Mouse (Mus musculus) limb, embryonic 12.5 days (tissue): ENCODE measurements around the gene Traf7. TPM values are rescaled to one million over a fixed set of nuclear protein-coding genes. Genes with fewer than 3 reads are reported as not detected.
A peak's percentile ranks its signal among the peaks of the same experiment; 100 is the strongest.

Source experiments
- ATAC-seq: fragments of 200-750 bp; cut with Nextera tagmentation; 2 replicates; pipeline ENCODE4 v1.8.0; 2017; ENCODE audit warnings: low read depth, moderate TSS enrichment; ENCODE audit not compliant: insufficient number of reproducible peaks, insufficient read depth, low FRiP score, low TSS enrichment
- H3K27ac ChIP-seq: fragments of 300-500 bp; sonication (generic); 2 replicates; pipeline ENCODE4 v1.5.1; 2016; ENCODE audit warnings: mild to moderate bottlenecking, moderate library complexity
- H3K27me3 ChIP-seq: fragments of 300-500 bp; sonication (generic); 2 replicates; pipeline ENCODE4 v1.6.1; 2016; ENCODE audit warnings: mild to moderate bottlenecking, moderate library complexity
- H3K36me3 ChIP-seq: fragments of 300-500 bp; sonication (generic); 2 replicates; pipeline ENCODE4 v1.6.1; 2016; ENCODE audit warnings: mild to moderate bottlenecking, moderate library complexity
- H3K4me1 ChIP-seq: fragments of 300-500 bp; sonication (generic); replicated peaks from 2 replicates; pipeline ENCODE4 v1.6.1; 2016
- H3K4me2 ChIP-seq: fragments of 300-500 bp; sonication (generic); 2 replicates; pipeline ENCODE4 v1.6.1; 2016; ENCODE audit warnings: mild to moderate bottlenecking, moderate library complexity
- H3K4me3 ChIP-seq: fragments of 300-500 bp; sonication (generic); replicated peaks from 2 replicates; pipeline ENCODE4 v1.5.1; 2016; ENCODE audit warnings: mild to moderate bottlenecking
- H3K9ac ChIP-seq: fragments of 300-500 bp; sonication (generic); replicated peaks from 2 replicates; pipeline ENCODE4 v1.6.1; 2016; ENCODE audit warnings: mild to moderate bottlenecking, moderate library complexity
- H3K9me3 ChIP-seq: fragments of 300-500 bp; sonication (generic); 2 replicates; pipeline ENCODE4 v1.6.1; 2016; ENCODE audit warnings: mild to moderate bottlenecking, moderate library complexity
- WGBS: fragments of 180-500 bp; shearing (Covaris S2); methylation state at CpG from one replicate; pipeline ENCODE4 v1.1.7; 2016; 5-methylcytosine and 5-hydroxymethylcytosine counted together
- polyA plus RNA-seq: library from polyadenylated mRNA; unstranded; fragments of >200 nt; fragmentation: Nextera tagmentation; extraction: Ambion mirVana; gene quantifications from 2 replicates; pipeline ENCODE4 v1.2.1, GENCODE M21; 2016

Gene Traf7
- polyA plus RNA-seq, 1 experiment from 2014 or later = 97.4 TPM

GRCm38 (mm10) chr17:24507129-24507664 lies 20.5 kb downstream of the Traf7 start:
- no peak for ATAC-seq
- Histone ChIP-seq H3K4me1 (peaks cover 9% of the 10 kb centered on the region), H3K9me3 (no peaks in the 10 kb centered on the region), H3K27ac (no peak overlapping the region), H3K4me2 (peak overlapping the region; percentile 39), H3K9ac (no peak overlapping the region), H3K4me3 (no peak overlapping the region), H3K27me3 (0 out of 2 replicates have a peak, but pooled peaks cover 9% of the 10 kb centered on the region), H3K36me3 (peaks cover 87% of the 10 kb centered on the region)
- 42% methylated on average over 19 of the region's 19 CpGs for WGBS

DNA sequence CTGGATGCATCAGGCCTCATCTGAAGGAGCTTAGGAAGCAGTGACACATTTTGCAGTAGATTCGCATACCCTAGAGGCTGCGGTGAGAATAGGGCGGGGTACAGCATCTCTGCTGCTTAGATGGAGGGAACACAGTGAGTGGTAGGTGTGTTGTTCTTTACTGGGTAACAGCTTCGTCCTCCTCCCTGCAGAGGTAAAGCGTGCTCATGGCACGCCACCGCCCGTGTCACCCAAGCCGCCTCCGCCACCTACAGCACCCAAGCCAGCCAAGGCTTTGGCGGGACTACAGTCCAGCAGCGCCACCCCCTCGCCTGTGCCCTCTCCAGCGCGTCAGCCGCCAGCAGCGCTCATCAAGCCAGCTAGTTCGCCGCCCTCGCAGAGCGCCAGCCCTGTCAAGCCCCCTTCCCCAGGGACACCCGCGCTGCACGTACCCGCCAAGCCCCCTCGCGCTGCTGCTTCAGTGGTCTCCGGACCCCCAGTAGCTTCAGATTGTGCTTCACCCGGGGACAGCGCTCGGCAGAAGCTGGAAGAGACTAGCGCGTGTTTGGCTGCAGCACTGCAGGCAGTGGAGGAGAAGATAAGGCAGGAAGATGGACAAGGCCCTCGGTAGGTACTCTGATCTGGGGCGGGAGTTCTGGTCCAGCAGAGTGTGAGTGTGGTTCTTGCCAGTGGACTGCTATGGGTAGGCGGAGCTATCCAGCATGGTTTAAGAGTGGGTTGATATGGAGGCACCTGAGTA lies 21.2 kb downstream of the Traf7 start:
- peaks cover 9% of the 10 kb centered on the region for H3K4me1 ChIP-seq
- 30% methylated on average over 36 of the region's 36 CpGs for WGBS
- H3K9me3 ChIP-seq = no peaks in the 10 kb centered on the region
- H3K9ac ChIP-seq = peak overlapping the region; percentile 47; the same call in 1 of the 2 replicates
- peak overlapping the region; percentile 39 for H3K4me2 ChIP-seq
- peaks cover 87% of the 10 kb centered on the region for H3K36me3 ChIP-seq
- 0 out of 2 replicates have a peak, but pooled peaks cover 9% of the 10 kb centered on the region for H3K27me3 ChIP-seq
- peak overlapping the region; percentile 18; the same call in 1 of the 2 replicates for H3K4me3 ChIP-seq
- 0 out of 2 replicates have a peak, but pooled peaks have one; percentile 14 for ATAC-seq
- H3K27ac ChIP-seq = no peak overlapping the region

DNA sequence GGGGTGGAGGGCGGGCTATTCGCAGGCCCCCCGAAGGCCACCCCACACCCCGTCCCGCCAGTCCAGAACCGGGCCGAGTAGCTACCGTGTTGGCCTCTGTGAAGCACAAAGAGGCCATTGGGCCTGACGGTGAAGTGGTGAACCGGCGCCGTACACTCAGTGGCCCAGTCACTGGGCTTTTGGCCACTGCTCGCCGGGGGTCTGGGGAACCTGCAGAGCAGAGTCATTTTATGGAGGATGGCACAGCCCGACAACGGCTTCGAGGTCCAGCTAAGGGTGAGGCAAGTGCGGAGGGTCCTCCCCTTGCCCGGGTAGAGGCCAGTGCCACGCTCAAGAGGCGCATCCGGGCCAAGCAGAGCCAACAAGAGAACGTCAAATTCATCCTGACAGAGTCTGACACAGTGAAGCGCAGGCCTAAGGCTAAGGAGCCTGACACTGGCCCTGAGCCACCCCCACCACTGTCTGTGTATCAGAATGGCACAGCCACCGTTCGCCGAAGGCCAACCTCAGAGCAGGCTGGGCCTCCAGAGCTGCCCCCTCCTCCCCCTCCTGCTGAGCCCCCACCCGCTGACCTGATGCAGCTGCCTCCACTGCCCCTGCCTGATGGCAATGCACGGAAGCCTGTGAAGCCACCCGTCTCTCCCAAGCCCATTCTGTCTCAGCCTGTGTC lies 22.3 kb downstream of the Traf7 start:
- H3K36me3 ChIP-seq = peaks cover 87% of the 10 kb centered on the region
- no peaks in the 10 kb centered on the region for H3K9me3 ChIP-seq
- no peak overlapping the region for H3K4me2 ChIP-seq
- no peak overlapping the region for H3K27ac ChIP-seq
- H3K9ac ChIP-seq = no peak overlapping the region
- H3K4me1 ChIP-seq = peaks cover 9% of the 10 kb centered on the region
- ATAC-seq = no peak
- H3K27me3 ChIP-seq = 0 out of 2 replicates have a peak, but pooled peaks cover 9% of the 10 kb centered on the region
- H3K4me3 ChIP-seq = no peak overlapping the region
- 89% methylated on average over 30 of the region's 30 CpGs for WGBS

DNA sequence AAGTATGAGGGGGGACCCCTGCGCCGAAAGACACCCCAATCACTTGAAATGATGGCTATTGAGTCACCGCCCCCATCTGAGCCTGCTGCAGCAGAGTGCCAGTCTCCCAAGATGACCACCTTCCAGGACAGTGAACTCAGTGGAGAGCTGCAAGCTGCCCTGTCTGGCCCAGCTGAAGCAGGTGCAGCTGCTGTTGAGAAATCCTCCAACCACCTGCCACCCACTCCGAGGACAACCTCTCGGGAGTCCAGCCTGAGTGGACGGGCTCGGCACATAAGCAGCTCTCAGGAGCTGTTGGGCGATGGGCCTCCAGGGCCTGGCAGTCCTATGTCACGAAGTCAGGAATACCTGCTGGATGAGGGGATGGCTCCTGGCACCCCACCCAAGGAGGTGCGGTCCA lies 23.7 kb downstream of the Traf7 start:
- H3K9me3 ChIP-seq = no peaks in the 10 kb centered on the region
- H3K9ac ChIP-seq = no peak overlapping the region
- WGBS = 91% methylated on average over 10 of the region's 10 CpGs
- 0 out of 2 replicates have a peak, but pooled peaks cover 9% of the 10 kb centered on the region for H3K27me3 ChIP-seq
- ATAC-seq = no peak
- no peak overlapping the region for H3K4me3 ChIP-seq
- no peak overlapping the region for H3K4me2 ChIP-seq
- H3K36me3 ChIP-seq = peaks cover 84% of the 10 kb centered on the region
- H3K27ac ChIP-seq = no peak overlapping the region
- H3K4me1 ChIP-seq = peaks cover 9% of the 10 kb centered on the region

- no peak overlapping the region for H3K27ac ChIP-seq
- H3K4me2 ChIP-seq = no peak overlapping the region
- peaks cover 74% of the 10 kb centered on the region for H3K36me3 ChIP-seq
- 0 out of 2 replicates have a peak, but pooled peaks cover 9% of the 10 kb centered on the region for H3K27me3 ChIP-seq
- no peak for ATAC-seq
- H3K4me3 ChIP-seq = no peak overlapping the region
- peaks cover 8% of the 10 kb centered on the region for H3K4me1 ChIP-seq
- H3K9me3 ChIP-seq = no peaks in the 10 kb centered on the region
- H3K9ac ChIP-seq = 0 out of 2 replicates have a peak overlapping the region, but pooled peaks have one; percentile 8
- 37% methylated on average over 11 of the region's 11 CpGs for WGBS
These were observed 25.5 kb downstream of the Traf7 start for GRCm38 (mm10) chr17:24502208-24502607.

GRCm38 (mm10) chr17:24496026-24496425 lies 31.7 kb downstream of the Traf7 start:
- ATAC-seq = no peak
- Histone ChIP-seq H3K27ac (no peak overlapping the region), H3K27me3 (peaks cover 1% of the 10 kb centered on the region; the same call in 1 of the 2 replicates), H3K36me3 (peaks cover 29% of the 10 kb centered on the region), H3K4me1 (0 out of 2 replicates have a peak, but pooled peaks cover 2% of the 10 kb centered on the region), H3K4me2 (no peak overlapping the region), H3K4me3 (no peak overlapping the region), H3K9ac (no peak overlapping the region), H3K9me3 (no peaks in the 10 kb centered on the region)
- WGBS = 76% methylated on average over 1 of the region's 1 CpGs

- H3K9me3 ChIP-seq = no peaks in the 10 kb centered on the region
- WGBS = 86% methylated on average over 3 of the region's 3 CpGs
- H3K4me2 ChIP-seq = no peak overlapping the region
- H3K27ac ChIP-seq = no peak overlapping the region
- H3K27me3 ChIP-seq = peaks cover 5% of the 10 kb centered on the region
- H3K4me1 ChIP-seq = 0 out of 2 replicates have a peak, but pooled peaks cover 2% of the 10 kb centered on the region
- no peak overlapping the region for H3K4me3 ChIP-seq
- ATAC-seq = no peak
- H3K36me3 ChIP-seq = peaks cover 23% of the 10 kb centered on the region
- no peak overlapping the region for H3K9ac ChIP-seq
These were observed 32.3 kb downstream of the Traf7 start for GRCm38 (mm10) chr17:24495443-24495842.

- no peak for ATAC-seq
- Histone ChIP-seq H3K27me3 (peaks cover 12% of the 10 kb centered on the region), H3K4me1 (0 out of 2 replicates have a peak, but pooled peaks cover 2% of the 10 kb centered on the region), H3K27ac (no peak overlapping the region), H3K4me2 (no peak overlapping the region), H3K9me3 (no peaks in the 10 kb centered on the region), H3K36me3 (peaks cover 19% of the 10 kb centered on the region), H3K4me3 (no peak overlapping the region), H3K9ac (no peak overlapping the region)
- 43% methylated on average over 2 of the region's 2 CpGs for WGBS
These were observed 33.0 kb downstream of the Traf7 start for GRCm38 (mm10) chr17:24494627-24495335.

GRCm38 (mm10) chr17:24490399-24490798 lies 37.3 kb downstream of the Traf7 start:
- WGBS = 78% methylated on average over 4 of the region's 4 CpGs
- Histone ChIP-seq H3K9ac (no peak overlapping the region), H3K4me1 (peaks cover 19% of the 10 kb centered on the region), H3K36me3 (no peaks in the 10 kb centered on the region), H3K4me3 (no peak overlapping the region), H3K4me2 (no peak overlapping the region), H3K27ac (no peak overlapping the region), H3K27me3 (peaks cover 37% of the 10 kb centered on the region), H3K9me3 (no peaks in the 10 kb centered on the region)
- ATAC-seq = no peak

DNA sequence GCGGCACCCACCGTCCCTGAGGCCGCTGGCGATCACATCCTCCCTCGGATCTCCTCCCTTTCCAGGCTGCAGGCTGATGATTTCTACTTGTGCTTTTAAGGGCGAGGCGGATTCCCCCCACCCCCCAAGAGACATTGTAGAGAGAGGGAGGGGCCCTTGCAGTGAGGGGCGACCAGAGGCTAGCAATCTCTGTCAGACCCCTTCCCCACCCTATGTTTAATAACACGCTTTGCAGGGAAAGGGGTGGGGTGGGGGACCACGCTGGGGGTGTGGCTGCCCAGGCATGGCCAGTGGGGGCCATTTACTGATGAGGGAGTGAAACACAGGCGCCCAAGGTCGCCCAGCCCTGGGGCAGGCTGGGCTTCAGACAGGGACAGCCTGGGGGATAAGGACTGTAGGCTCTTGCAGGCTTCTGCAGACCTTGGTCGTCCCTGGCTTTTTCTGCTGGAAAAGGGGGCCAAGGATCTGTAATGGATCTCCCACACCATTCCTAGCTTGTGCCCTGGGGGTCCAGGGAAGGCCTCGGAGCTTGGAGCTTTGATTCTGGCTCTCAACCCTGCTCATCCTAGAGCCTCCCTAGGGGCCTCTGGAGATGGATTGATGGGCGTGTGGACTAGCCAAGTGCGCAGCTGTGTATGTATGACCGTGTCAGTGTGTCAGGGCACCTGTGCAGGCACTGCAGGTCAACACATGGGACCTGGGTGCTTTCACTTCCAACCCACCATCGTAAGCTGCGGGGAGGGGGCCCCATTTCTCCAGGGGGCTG lies 38.3 kb downstream of the Traf7 start:
- H3K9me3 ChIP-seq = no peaks in the 10 kb centered on the region
- peak overlapping the region; percentile 80 for H3K4me3 ChIP-seq
- H3K4me1 ChIP-seq = peaks cover 21% of the 10 kb centered on the region
- H3K9ac ChIP-seq = peak overlapping the region; percentile 83
- H3K4me2 ChIP-seq = peak overlapping the region; percentile 95
- H3K27me3 ChIP-seq = peaks cover 37% of the 10 kb centered on the region
- no peaks in the 10 kb centered on the region for H3K36me3 ChIP-seq
- 17% methylated on average over 19 of the region's 19 CpGs for WGBS
- 0 out of 2 replicates have a peak, but pooled peaks have one; percentile 7 for ATAC-seq
- H3K27ac ChIP-seq = no peak overlapping the region
